Mouse (Mus musculus): ENCODE measurements around the gene Abi3.

The Abi3 gene

DNA sequence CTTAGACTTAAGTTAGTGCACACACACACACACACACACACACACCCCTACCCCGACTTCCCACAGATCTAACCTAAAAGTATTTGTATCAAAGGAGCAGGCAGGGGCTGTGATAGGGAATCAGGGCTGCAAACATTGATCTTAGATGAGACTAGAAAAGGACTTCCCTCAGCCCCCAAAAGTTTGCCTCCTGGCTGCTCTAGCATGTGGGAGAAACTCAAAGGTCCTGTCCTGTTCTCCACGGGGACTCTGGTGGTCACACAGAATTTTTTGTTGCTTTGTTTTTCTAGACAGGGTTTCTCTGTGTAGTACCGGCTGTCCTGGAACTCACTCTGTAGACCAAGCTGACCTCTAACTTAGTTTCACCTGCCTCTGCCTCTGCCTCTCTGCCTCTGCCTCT, 16.7 kb downstream of the Abi3 start:
- no peak for DNase-seq

DNA sequence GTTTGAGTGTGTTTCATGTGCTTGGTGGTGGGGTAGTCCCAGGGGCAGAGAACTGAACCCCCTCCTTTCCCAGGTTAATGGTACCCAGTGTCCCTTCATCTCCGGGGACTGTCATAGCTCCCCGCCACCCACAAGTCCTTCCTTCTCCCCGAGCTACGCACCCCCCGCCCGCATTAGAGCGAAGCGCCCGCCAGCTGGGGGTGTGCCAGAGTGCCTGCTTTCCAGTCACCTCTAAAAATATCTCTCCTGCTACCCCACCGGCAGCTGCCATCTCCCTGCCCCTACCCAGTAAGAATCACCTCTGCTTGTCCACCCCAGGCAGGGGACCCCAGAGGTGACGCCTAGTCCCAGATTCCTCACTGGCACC, 17.4 kb downstream of the Abi3 start:
- DNase-seq, result peak; percentile 72

DNA sequence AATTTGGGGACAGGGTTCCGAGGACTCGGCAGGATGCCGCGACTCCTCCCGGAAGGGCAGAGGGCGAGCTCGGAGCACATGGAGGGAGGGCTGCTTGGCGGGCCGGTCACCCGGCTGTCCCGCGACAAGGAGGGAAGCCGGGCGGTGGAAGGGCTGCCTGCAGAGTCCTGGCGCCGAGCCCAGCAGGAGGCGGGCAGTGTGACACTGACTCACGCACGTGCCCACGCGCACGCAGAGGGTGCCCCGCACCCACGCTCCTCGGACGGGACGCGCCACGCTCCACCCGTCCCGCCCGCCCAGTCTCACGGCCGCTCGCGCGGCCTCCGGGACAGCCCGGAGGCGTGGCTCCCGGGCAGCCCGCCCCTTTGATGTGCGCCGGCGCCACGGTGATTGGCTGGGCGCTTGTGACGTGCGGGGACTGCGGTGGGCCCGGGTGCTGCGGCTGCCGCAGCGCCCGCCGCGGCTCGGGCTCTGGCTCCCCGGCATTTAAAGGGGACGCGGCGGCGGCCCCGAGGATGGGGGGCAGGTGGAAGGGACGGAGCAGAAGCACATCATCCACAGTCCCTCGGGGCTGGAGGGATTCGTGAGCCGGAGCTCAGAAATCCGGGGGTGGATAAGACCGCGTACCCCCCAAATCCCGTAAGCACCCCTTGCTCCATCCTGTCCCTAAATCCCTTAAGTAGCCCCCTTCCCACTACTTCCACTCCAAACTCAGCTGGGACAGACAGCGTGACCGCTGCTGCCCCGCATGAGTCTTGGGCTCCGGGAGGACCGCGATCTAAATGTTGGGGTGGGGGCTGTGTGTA, 18.0 kb downstream of the Abi3 start, which contains the start of gene Phospho1:
TSS of gene Phospho1 (plus strand) at position 429 of the 806 bp plus-strand sequence.
- DNase-seq, result peak; percentile 93

DNA sequence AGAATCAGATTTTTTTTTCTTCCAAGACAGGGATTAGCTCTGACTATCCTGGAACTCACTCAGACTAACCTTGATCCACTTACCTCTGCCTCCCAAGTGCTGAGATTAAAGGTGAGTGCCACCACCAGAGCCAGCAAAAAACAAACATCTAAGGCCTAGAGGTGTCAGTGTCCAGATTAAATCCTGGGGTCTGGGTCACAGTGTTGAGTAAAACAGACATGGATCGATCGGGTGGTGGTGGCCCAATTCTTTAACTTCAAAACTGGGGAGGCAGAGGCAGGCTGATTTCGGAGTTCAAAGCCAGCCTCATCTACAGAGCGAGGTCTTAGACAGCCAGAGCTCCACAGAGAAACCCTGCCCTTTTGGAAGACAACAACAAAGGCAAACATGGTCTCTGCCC, 19.8 kb downstream of the Abi3 start:
- DNase-seq, result no peak

DNA sequence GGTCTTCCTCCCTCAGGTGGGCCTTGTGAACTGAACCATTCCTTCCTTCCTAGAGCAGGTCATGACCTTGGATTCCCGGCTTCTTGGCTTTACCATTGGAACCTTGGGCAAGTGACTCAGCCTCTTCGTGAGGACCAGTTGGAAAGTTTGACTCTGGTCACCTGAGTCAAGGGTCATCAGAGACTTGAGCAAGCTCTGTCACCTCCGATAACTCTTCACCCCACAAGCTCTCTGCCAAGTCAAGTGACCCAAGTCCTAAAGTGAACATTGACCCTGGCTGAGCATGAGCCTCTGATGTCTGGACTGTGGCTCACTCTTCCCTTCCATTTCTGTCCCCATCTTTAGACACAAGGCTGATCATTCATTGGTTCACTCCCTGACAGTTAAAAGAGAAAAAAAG, 20.8 kb downstream of the Abi3 start:
- DNase-seq, result no peak

DNA sequence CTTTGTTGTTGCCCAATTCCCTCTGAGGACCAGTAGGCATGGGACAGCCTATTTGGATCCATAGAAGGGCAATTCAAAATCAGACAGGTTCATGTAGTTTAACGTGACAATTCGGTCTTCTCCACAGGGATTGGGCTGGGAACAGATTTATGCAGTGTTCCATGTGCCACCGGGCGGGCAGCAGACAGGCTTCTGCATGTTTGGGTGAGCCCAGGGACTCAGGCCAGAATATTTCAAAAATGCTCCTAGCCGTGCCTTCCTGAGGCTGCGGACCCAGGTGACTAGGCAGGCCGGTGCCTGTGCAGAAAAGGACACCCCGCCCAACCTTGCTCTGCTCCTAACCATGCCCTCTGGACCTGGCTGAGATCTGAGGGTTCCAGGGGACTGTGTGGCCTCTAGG, 23.1 kb downstream of the Abi3 start:
- no peak for DNase-seq

DNA sequence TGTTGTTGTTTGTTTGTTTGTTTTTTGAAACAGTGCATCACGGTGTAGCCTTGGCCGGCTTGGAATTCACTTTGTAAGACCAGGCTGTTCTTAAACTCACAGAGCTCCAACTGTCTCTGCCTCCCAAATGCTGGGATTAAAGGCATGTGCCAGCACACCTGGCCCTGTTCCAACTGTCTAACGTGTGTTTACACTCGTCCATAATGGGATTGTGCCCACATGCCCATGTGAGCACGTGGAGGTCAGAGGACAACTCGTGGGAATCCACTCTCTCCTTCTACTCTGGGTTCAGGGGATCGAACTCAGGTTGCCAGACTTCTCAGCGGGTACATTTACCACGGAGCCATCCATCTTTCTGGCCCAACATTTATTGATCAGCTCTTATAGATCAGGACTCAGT, 26.9 kb downstream of the Abi3 start:
- no peak for DNase-seq

DNA sequence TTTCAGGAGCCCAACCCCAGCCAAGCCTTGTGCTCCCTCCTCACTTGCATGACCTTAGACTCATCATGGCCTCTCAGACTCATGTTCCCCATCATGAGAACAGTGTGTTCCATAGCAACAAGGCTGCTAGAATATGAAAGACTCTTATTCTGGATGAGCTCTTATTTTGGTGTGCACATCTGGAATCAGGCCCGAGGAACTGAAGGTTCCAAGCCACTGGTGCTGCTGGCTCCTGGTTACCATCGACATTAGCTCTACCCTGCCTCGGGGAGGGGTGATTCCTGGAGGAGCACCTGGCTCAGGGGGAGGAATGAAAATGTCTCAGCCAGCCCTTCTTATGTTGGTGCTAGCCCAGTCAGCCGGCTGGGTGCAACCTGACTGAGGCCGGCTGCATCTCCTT, 27.4 kb downstream of the Abi3 start:
- DNase-seq, result no peak

DNA sequence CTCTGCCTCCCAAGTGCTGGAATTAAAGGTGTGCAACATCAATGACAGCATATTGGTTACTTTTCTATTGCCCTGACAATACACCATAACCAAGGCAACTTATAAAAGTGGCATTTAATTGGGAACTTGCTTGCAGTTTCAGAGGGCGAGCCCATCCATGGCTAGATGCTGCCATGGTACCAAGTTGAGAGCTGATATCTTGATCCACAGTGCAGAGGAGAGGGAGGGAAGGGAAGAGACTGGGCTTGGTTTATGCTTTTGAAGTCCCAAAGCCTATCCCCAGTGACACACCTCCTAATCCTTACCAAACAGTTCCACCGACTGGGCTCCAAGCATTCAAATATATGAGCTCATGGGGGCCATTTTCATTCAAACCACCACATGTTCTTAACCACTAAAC, 28.2 kb downstream of the Abi3 start:
- no peak for DNase-seq

DNA sequence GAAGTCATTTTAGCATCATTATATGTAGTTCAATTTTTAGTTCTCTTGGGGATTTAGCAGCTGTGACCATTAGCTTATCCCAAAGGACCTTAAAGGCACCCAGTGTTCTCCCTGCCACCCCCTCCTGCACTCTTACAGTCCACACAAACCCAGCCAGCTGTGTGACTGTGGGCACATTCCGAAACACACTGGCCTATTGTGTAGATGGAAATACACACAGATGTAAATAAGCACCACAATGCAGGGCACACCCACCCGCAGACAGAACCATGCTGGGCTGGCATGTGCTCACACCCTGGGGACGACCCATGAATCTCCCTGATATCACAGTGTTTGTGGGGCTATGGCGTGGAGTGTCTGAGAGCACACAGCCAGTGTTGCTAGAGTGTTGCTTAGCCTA, 30.1 kb downstream of the Abi3 start:
- DNase-seq, result no peak

DNA sequence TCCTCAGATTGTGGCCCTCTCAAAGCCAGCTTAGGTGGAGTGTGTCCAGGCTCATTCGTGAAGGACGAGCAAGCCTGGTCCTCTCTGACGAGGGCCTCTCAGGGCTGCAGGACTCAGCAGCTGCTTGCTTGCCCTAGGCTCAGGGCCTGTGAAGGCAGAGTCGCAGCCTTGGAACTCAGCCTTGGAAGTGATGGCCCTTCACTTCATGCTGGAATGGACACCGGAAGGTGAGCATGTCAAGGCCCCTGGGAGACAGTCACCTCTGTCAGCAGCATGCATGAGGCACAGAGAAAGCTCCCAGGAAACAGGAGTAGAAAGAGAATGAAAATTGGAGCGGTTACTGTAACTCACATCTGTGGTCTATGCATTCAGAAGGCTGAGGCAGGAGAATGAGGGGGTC, 30.5 kb downstream of the Abi3 start:
- no peak for DNase-seq

DNA sequence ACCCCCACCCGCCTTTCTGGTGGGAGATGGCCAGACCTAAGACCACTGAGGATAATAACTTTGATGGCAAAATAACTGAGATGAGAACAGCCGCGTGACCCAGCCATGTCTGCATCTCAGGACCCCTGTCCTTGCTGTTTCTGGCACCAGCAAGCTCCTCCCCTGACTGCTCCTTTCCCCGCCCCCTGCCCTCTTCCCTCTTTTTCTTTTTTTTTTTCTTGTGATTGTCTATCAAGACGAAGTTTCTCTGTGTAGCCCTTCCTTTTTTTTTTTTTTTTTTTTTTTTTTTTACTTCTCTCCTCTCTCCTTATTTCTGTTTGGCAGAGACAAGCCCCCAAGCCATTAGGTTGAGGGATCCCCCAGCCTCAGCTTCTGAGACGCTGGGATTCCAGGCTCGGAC, 31.4 kb downstream of the Abi3 start:
- no peak for DNase-seq

DNA sequence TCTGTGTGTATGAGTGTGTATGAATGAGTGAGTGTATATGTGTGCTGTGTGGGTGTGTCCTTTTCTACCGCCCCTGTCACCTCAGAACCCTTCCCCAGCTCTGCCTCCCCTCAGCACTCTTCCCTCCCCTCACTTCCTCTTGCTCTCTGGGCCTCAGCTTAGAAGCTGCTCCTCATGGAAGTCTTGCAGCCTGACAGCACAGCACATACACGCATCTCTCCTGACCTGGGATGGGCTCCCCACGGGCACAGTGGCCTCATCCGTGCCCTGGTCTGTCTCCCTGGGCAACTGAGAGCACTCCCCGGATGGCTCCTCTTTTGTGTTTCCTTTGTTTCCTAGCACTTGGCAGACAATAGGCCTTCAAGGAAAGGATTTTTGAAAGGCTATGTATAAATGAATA, 32.7 kb downstream of the Abi3 start:
- DNase-seq, result no peak

DNA sequence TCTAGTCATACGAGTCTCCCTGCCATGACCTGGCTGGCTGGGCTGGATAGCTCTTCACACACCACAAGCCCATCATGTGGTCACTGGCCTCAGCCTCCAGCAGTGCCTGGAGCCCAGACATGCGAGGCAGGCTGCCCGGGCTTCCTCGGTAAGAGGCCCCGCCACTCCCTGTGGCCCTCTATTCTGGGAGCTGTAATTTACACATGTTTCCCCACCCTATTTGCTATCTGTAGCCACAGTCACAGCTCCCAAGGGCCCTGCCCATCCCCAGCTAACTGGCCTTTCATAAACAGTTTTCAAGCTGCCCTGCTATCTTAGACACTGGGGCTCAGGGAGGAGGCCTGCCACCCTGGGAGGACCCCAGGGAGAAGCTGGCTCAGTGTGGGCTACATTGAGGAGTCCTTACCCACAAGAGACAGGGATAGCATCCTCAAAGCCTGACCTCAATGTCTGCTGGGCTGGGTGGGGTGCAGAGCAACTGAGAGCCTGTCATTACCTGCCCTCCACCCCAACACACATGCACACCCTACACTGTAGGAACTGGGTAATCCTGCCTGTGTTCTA, 33.7 kb downstream of the Abi3 start:
- DNase-seq, result no peak

DNA sequence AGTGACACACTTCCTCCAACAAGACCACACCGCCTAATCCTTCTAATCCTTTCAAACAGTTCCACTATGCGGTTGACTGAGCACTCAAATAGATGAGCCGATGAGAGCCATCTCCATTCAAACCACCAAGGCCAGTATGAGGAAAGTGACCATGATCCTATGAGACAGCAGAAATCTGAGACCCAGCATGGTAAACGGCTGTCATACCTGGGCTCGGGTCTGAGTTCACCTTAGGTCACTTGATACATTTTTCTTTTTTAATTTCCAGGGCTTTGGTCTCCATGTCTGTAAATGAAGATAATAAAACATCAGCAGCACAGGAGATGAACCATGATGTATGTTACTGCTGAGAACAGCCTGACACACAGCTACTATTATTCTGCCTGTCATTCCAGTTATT, 34.4 kb downstream of the Abi3 start:
- no peak for DNase-seq

DNA sequence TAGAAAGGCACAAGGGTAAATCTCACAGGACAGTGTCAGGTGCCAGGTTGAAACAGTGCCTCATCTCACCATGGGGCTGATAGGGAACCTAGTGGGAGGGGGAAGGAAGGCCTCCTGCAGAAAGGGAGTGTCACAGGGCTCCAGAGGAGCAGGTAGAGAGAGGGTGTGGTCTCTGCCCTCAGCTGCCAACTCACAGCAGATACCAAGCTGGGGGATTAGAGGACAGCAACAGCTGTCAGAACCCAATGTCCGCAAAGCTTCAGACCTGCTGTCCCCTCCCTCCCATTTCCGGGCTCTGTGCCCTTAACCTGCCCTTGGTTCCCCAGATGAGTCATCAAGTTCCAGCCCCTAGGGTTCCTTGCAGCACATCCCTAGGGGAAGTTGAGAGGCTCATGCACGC, 36.7 kb downstream of the Abi3 start:
- DNase-seq, result no peak

DNA sequence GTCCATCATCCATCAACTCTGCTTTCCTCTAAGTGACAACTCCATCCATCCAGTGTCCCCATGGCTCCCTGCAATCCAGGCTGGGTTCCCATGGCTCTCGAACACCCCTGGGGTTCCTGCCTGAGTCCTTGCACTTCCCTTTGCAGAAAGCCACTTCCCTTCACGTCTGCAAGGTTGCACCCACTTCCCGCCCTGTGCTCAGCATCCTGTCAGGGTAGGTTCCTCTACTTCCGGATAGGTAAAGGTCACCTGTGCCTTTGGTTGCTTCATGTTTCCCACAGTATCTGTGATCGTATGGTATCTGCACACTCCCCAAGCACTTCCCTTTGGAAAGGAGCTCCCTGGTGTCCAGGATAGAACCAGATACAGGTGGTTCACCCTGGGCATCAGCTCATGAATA, 37.3 kb downstream of the Abi3 start:
- peak; percentile 53 for DNase-seq

DNA sequence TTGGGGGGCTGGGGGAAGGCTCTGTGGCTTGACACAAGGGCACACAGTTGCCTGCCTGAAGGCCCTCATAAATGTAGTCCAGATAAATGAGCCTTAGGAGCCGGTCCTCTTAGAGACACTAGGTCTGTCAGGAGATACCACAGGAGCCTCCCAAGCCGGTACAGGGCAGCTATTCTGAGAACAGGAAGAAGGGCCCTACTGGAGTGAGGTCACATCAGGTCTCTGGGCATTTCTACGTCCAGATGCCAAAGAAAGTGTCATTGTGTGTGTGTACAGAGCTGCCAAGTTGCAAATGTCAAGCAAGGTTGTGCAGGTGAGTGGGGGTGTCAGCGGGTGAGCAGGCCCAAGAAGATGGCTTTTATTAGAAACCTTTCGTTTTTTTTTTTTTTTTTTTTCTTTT, 46.7 kb downstream of the Abi3 start:
- DNase-seq, result no peak

DNA sequence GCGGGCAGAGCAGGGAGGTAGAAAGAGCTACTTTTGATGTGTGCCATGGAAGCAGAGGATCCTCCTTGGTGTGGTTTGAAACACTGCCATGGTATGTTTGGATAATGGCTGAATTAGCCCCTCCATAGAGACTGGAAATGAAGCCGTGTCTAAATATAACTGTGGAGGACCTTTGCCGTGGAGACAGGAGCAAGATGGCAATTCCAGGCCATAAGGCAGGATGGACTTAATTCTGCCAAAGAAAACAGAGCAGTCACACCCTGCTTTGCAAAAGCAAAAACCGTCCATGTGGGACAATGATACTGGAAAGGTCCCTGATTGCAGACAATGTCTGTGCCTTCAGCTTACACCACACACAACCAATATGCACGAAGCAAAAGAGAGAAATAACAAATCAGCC, 48.1 kb downstream of the Abi3 start:
- DNase-seq, result no peak

DNA sequence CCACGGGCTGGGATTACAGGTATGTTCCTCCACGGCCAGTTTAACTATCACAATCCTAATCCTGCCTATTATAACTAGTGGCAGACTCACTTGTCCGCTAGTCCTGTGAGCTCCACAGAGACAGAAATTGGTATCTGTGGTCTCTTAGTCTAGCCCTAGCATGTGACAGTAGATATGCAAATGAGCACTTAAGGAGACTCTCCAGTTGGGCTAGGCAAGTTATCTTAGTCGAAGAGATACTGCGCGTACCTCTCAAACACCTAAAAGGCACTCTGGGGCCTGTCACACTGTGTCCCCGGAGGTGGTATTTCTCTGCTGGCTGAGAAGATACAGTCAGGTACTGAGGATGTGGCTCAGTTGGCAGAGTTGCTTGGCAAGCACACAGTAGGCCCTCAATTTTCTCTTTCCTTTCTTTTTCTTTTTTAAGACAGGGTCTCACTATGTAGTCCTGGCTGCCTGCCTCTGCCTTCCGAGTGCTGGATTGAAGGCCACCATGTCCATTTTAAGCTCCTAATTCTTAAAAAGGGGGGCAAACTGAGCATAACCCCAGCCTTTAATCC, 49.2 kb downstream of the Abi3 start:
- no peak for DNase-seq

DNA sequence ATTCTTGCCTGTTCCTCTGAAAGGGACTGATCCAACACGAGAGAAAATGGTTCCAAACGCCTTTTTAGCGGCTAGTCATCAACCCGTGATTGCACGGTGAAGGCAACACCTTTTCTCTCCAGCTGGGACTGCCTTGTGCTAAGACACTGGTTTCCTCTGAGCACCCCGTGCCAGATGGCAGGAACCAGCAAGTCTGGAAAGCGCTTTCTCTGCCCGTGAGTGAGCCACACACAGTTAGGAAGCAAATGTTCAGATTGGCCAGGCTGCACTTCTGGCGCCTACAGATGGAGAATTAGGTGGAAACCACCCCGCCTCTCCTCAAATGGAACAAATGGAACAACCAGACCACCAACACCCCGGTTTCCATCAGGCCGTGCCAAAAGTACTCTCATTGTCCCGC, 50.5 kb downstream of the Abi3 start:
- no peak for DNase-seq

DNA sequence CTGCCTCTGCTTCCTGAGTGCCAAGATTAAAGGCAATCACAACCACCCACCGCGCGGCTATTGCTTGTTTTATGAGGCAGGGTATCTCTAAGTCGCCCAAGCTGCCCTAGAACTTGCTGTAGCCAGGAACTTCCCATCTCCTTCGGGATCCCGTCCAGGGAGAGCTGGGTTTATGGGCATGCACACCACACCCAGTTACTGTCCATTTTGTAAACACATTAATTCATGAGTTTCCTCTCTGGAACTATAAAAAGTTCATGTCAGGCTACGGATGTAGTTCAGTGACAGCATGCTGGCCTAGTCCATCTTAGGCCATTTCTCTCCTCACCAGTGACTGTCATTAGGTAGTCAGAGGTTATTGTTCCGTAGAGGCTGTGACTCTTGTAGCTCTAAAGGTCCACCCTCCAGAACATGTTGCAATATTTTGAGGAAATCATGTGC, 52.8 kb downstream of the Abi3 start:
- DNase-seq, result no peak

DNA sequence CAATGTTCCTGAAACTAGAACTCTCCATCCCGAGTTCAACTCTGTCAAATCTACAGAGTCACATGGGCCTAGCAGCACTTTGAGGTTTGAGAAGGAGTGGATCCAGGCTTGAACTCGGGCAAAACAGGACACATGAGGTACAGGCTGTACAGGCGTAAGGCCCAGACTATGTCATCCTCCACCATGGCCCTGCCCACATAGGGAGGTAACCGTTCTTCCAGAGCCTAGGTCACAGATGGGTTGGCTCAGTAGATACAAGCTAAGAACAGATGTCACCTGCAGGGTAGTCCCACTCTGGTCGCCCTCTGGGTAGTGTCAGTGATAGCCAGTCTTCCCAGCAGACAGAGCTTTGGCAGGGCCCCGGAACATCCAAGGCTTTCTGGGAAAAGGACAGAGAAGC, 55.8 kb downstream of the Abi3 start:
- DNase-seq, result no peak

DNA sequence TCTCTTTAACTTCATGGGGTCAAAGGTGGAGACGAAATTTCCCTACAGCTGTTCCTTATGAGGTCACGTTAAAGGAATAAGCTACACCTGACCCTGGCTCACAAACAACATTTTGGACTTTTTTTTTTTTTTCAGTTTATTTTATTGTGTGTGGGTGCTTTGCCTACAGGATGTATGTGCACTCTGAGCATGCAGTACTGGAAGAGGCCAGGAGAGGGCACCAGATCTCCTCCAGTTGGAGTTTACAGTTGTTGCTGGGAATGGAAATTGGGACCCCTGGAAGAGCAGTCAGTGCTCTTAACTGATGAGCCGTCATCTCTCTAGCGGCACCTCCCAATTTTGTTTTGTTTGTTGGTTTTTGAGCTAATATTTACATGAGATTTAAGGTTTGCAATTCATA, 56.6 kb downstream of the Abi3 start:
- peak; percentile 60 for DNase-seq

DNA sequence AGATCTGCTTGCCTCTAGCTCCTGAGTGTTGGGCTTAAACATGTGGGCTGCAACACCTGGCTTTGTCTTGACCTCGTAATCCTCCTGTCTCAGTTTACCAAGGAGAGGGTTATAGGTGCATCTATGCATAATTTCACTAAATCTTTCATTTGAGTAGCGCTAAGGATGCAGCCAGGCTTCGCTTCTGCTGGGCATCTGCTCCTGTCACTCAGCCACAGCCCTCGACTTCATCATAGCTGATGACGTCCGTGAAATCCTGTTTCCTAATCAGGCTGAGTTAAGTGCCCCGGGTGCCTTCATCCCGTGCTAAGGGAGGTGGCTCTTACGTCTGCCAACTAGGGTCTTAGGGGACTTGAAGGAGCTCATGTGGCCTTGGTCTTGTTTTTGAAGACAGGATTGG, 58.3 kb downstream of the Abi3 start:
- DNase-seq, result no peak
